In the genomic region with DNA sequence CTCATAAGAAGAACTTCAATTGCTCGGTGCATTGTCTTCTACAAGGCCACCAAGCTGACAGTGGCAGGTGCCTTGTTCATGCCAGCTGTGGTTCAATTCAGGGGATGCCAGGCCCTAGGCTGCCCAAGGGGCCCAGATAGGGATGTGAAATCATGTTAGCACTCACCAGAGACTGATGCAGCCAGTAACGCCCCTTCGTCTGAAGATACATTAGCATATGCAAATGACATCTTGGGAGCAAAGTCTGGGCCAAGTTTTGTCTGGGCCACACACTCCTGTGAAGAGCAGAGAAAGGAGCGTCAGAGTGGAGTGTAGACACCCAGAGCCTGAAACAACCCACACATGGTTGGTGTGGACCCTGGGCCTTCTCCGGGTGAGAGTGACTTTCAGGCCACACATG, we compare ENCODE assay signal across 16 mouse cellular contexts. TPM values are rescaled to one million over a fixed set of nuclear protein-coding genes. Genes with fewer than 3 reads are reported as not detected.
DNase-seq lines count a peak whose midpoint lies in the region; ATAC-seq lines count a peak whose summit lies in the region.
"Had no signal": no experiment of that assay in that cellular context is flagged by ENCODE, and none has a peak within 500 bp of the region (broad histone marks: within the 10 kb centered on the region; RNA-seq: fewer than 3 reads in every experiment).

No protein-coding gene starts in this region.

- H3K4me3 ChIP-seq in forebrain, embryonic 10.5 days: no peak overlapping the region
- no peak overlapping the region for H3K4me3 ChIP-seq in forebrain, embryonic 11.5 days (ENCODE audit: low read depth, low read length)
- no peak overlapping the region for H3K4me3 ChIP-seq in hindbrain, embryonic 14.5 days (replicated peaks; ENCODE audit: low read length)
- H3K4me3 ChIP-seq in intestine, embryonic 15.5 days (replicated peaks): no peak overlapping the region
- H3K4me3 ChIP-seq in kidney, embryonic 16.5 days (ENCODE audit: low read length): no peak overlapping the region
- H3K4me3 ChIP-seq: embryonic facial prominence, embryonic 12.5 days; heart, embryonic 13.5 days; limb, embryonic 10.5 days; liver, embryonic 13.5 days; midbrain, embryonic 12.5 days had no signal

- no peak overlapping the region for H3K4me2 ChIP-seq in forebrain, embryonic 11.5 days (ENCODE audit: low read depth, low read length, severe bottlenecking)
- H3K4me2 ChIP-seq in hindbrain, embryonic 14.5 days (replicated peaks): no peak overlapping the region
- H3K4me2 ChIP-seq in intestine, embryonic 15.5 days (replicated peaks): no peak overlapping the region
- H3K4me2 ChIP-seq in kidney, embryonic 16.5 days (replicated peaks; ENCODE audit: low read depth, low read length): no peak overlapping the region
- H3K4me2 ChIP-seq: embryonic facial prominence, embryonic 12.5 days; heart, embryonic 13.5 days; liver, embryonic 13.5 days; midbrain, embryonic 12.5 days had no signal

- no peaks in the 10 kb centered on the region for H3K27me3 ChIP-seq in forebrain, embryonic 10.5 days (ENCODE audit: poor library complexity, severe bottlenecking)
- H3K27me3 ChIP-seq in forebrain, embryonic 11.5 days (ENCODE audit: control insufficient read depth, insufficient read depth, low read length): no peaks in the 10 kb centered on the region
- H3K27me3 ChIP-seq in hindbrain, embryonic 14.5 days (ENCODE audit: control insufficient read depth, insufficient read depth, low read length): no peaks in the 10 kb centered on the region
- no peaks in the 10 kb centered on the region for H3K27me3 ChIP-seq in intestine, embryonic 15.5 days (replicated peaks)
- no peaks in the 10 kb centered on the region for H3K27me3 ChIP-seq in kidney, embryonic 16.5 days (ENCODE audit: insufficient read depth, low read length)
- H3K27me3 ChIP-seq: embryonic facial prominence, embryonic 12.5 days; heart, embryonic 13.5 days; liver, embryonic 13.5 days; midbrain, embryonic 12.5 days had no signal

- no peak for ATAC-seq in forebrain, embryonic 11.5 days (replicated peaks; ENCODE audit: low FRiP score)
- ATAC-seq in hindbrain, embryonic 14.5 days (ENCODE audit: low FRiP score): peak; percentile 46; the same call in 1 of the 2 replicates
- ATAC-seq in intestine, embryonic 15.5 days: no peak
- no peak for ATAC-seq in kidney, embryonic 16.5 days (ENCODE audit: low FRiP score, low TSS enrichment)
- ATAC-seq: lung, postnatal 0 days had no signal

- no peaks in the 10 kb centered on the region for H3K9me3 ChIP-seq in forebrain, embryonic 10.5 days
- no peaks in the 10 kb centered on the region for H3K9me3 ChIP-seq in forebrain, embryonic 11.5 days (ENCODE audit: control insufficient read depth, low read length)
- no peaks in the 10 kb centered on the region for H3K9me3 ChIP-seq in hindbrain, embryonic 14.5 days (ENCODE audit: control insufficient read depth, low read length)
- H3K9me3 ChIP-seq in intestine, embryonic 15.5 days: no peaks in the 10 kb centered on the region
- no peaks in the 10 kb centered on the region for H3K9me3 ChIP-seq in kidney, embryonic 16.5 days (ENCODE audit: low read length)
- H3K9me3 ChIP-seq: embryonic facial prominence, embryonic 12.5 days; heart, embryonic 13.5 days; limb, embryonic 10.5 days; liver, embryonic 13.5 days; midbrain, embryonic 12.5 days had no signal

- no peaks in the 10 kb centered on the region for H3K36me3 ChIP-seq in forebrain, embryonic 10.5 days (replicated peaks)
- H3K36me3 ChIP-seq in forebrain, embryonic 11.5 days (ENCODE audit: control insufficient read depth, insufficient read depth, low read length): no peaks in the 10 kb centered on the region
- H3K36me3 ChIP-seq in hindbrain, embryonic 14.5 days (replicated peaks; ENCODE audit: control insufficient read depth, insufficient read depth): no peaks in the 10 kb centered on the region
- H3K36me3 ChIP-seq in intestine, embryonic 15.5 days: no peaks in the 10 kb centered on the region
- no peaks in the 10 kb centered on the region for H3K36me3 ChIP-seq in kidney, embryonic 16.5 days (ENCODE audit: insufficient read depth, low read length)
- H3K36me3 ChIP-seq: embryonic facial prominence, embryonic 12.5 days; heart, embryonic 13.5 days; limb, embryonic 10.5 days; liver, embryonic 13.5 days; midbrain, embryonic 12.5 days had no signal

- no peak for DNase-seq in forebrain, embryonic 10.5 days (ENCODE audit: extremely low spot score, low spot score)
- DNase-seq in forebrain, embryonic 11.5 days (ENCODE audit: low spot score): no peak
- DNase-seq in spleen, postnatal 36 days (ENCODE audit: low spot score in 2 of 2): peak; percentile 62 to 65
- DNase-seq in spleen, postnatal 14 days (ENCODE audit: low spot score in 2 of 2): no peak
- DNase-seq in hindbrain, embryonic 14.5 days (ENCODE audit: low spot score): no peak
- DNase-seq in kidney, adult 18-20 months: no peak
- DNase-seq: liver, embryonic 13.5 days; right cerebral cortex, postnatal 25 days had no signal

- H3K27ac ChIP-seq in forebrain, embryonic 10.5 days: peak overlapping the region; percentile 4; the same call in 1 of the 2 replicates
- H3K27ac ChIP-seq in forebrain, embryonic 11.5 days (ENCODE audit: low read depth, low read length): no peak overlapping the region
- H3K27ac ChIP-seq in hindbrain, embryonic 14.5 days: peak overlapping the region; percentile 70
- no peak overlapping the region for H3K27ac ChIP-seq in intestine, embryonic 15.5 days
- no peak overlapping the region for H3K27ac ChIP-seq in kidney, embryonic 16.5 days (ENCODE audit: low read length)
- H3K27ac ChIP-seq: embryonic facial prominence, embryonic 12.5 days; heart, embryonic 13.5 days; kidney, postnatal 0 days; limb, embryonic 10.5 days; liver, embryonic 13.5 days; midbrain, embryonic 12.5 days had no signal

- H3K9ac ChIP-seq in forebrain, embryonic 11.5 days (ENCODE audit: low read length): no peak overlapping the region
- H3K9ac ChIP-seq in hindbrain, embryonic 14.5 days: no peak overlapping the region
- no peak overlapping the region for H3K9ac ChIP-seq in intestine, embryonic 15.5 days
- H3K9ac ChIP-seq in kidney, embryonic 16.5 days (replicated peaks; ENCODE audit: low read length): no peak overlapping the region
- H3K9ac ChIP-seq: embryonic facial prominence, embryonic 12.5 days; heart, embryonic 13.5 days; liver, embryonic 13.5 days; midbrain, embryonic 12.5 days had no signal

- no peaks in the 10 kb centered on the region for H3K4me1 ChIP-seq in forebrain, embryonic 10.5 days
- H3K4me1 ChIP-seq in forebrain, embryonic 11.5 days (replicated peaks; ENCODE audit: control insufficient read depth, insufficient read depth, low read length): no peaks in the 10 kb centered on the region
- H3K4me1 ChIP-seq in hindbrain, embryonic 14.5 days (replicated peaks; ENCODE audit: control insufficient read depth, insufficient read depth, low read length): peaks cover 11% of the 10 kb centered on the region; the same call in 1 of the 2 replicates
- no peaks in the 10 kb centered on the region for H3K4me1 ChIP-seq in intestine, embryonic 15.5 days (replicated peaks)
- no peaks in the 10 kb centered on the region for H3K4me1 ChIP-seq in kidney, embryonic 16.5 days (ENCODE audit: insufficient read depth, low read length)
- H3K4me1 ChIP-seq: embryonic facial prominence, embryonic 12.5 days; heart, embryonic 13.5 days; limb, embryonic 10.5 days; liver, embryonic 13.5 days had no signal

- 88% methylated on average over 5 of the region's 5 CpGs for WGBS in forebrain, embryonic 10.5 days
- 77% methylated on average over 5 of the region's 5 CpGs for WGBS in forebrain, embryonic 11.5 days
- 34% methylated on average over 5 of the region's 5 CpGs for WGBS in hindbrain, embryonic 14.5 days
- WGBS in intestine, embryonic 15.5 days: 70% methylated on average over 5 of the region's 5 CpGs
- WGBS in kidney, embryonic 16.5 days: 83% methylated on average over 5 of the region's 5 CpGs

RNA-seq across cellular contexts. Expression of gene Begain, which starts 17.0 kb away (rescaled TPM):
- 2.2 and 2.3 TPM in 2 replicates for polyA plus RNA-seq in forebrain, embryonic 10.5 days (2016; fragmentation: Nextera tagmentation; extraction: Ambion mirVana)
- 6.6 and 7.3 TPM in 2 replicates for polyA plus RNA-seq in forebrain, embryonic 11.5 days (2014; fragmentation: Nextera tagmentation; extraction: Ambion mirVana)
- polyA plus RNA-seq in hindbrain, embryonic 14.5 days (2014; fragmentation: Nextera tagmentation; extraction: Ambion mirVana): 38.1 and 44.4 TPM in 2 replicates
- polyA plus RNA-seq in intestine, embryonic 15.5 days (2015; fragmentation: Nextera tagmentation; extraction: Ambion mirVana): 5.8 and 5.9 TPM in 2 replicates
- 3.4 and 3.7 TPM in 2 replicates for polyA plus RNA-seq in kidney, embryonic 16.5 days (2015; fragmentation: Nextera tagmentation; extraction: Ambion mirVana)

Comparison
In these comparisons a context has a peak if more than half of its experiments do, and no peak if none do; other contexts are left out.
1. DNase-seq: peak in spleen, postnatal 36 days (2 of 2); none in forebrain, embryonic 10.5 days (single experiment), forebrain, embryonic 11.5 days (single experiment), spleen, postnatal 14 days (0 of 2), hindbrain, embryonic 14.5 days (single experiment) and kidney, adult 18-20 months (single experiment).
2. H3K27ac ChIP-seq: peak in forebrain, embryonic 10.5 days (single experiment) and hindbrain, embryonic 14.5 days (single experiment); none in forebrain, embryonic 11.5 days (single experiment), intestine, embryonic 15.5 days (single experiment) and kidney, embryonic 16.5 days (single experiment).